Mouse (Mus musculus): ENCODE measurements around the gene Vmn1r33. TPM values are rescaled to one million over a fixed set of nuclear protein-coding genes. Genes with fewer than 3 reads are reported as not detected.
"Not testable (repeated sequence)": the region's sequence is repeated elsewhere in the genome, so short reads cannot be mapped to it uniquely, and the experiment has no call there.

The Vmn1r33 gene
- total RNA-seq (2017) = 0.23 TPM in 1 of 2 replicates, not detected in the other

DNA sequence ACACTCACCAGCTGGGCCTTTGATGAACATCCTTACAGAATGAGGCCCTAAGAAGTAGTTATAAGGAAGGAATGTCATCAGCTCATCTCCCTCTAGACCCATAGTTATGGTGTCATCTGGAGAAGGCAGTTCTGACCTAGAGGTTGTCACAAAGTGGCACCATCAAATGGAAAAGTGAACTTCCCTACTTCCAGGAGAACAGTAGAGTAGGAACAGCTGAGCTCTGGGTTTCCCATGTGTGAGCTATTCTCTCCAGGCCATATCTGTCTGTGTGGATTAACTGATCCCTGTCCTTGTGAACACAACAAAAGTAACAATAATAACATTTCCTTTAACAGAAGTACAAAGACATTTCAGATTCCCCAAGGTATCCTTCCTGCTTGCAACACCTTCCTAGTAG lies at the start of gene Vmn1r33:
Vmn1r33 (minus strand) TSS at position 101 of the 400 bp plus-strand sequence.
- ATAC-seq (ENCODE audit: extremely low read depth, insufficient number of reproducible peaks, low FRiP score, poor library complexity, severe bottlenecking) = not testable (repeated sequence)

DNA sequence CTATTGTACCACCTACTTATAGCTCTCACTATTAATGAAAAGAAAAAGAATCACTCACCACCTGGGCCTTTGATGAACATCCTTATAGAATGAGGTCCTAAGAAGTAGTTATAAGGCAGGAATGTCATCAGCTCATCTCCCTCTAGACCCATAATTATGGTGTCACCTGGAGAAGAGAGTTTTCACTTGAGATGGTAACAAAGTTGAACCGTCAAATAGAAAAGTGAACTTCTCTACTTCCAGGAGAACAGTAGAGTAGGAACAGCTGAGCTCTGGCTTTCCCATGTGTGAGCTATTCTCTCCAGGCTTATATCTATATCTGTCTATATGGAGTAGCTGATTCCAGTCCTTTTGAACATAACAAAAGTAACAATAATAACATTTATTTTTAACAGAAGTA lies 25.7 kb upstream of the Vmn1r33 start, which contains the start of gene Vmn1r34:
Vmn1r34 (minus strand) TSS at position 101 of the 400 bp plus-strand sequence.
- no peak for ATAC-seq (ENCODE audit: extremely low read depth, insufficient number of reproducible peaks, low FRiP score, poor library complexity, severe bottlenecking)

DNA sequence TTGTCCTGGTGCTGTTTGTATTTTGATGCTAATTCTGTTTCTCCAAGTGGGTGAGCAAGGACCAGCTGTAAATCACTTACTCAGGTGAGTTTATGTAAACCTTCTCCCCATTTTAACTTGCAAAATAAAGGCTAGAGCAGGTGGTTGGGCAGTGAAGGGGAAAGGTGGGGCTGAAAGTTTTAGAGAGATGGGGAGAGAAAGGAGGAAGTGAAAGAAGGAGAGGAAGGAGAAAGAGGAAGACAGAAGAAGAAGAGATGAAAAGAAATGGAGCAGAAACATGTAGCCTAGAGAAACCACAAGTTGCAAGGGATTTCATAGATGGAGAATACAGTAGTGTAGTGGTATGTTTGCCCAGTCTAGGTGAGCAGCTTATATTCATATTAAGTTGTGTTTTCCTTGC lies 22.3 kb downstream of the Vmn1r33 start:
- ATAC-seq (ENCODE audit: extremely low read depth, insufficient number of reproducible peaks, low FRiP score, poor library complexity, severe bottlenecking) = peak; percentile 80

Other genes with a start within 250 kb of the Vmn1r33 start
- 7.0 and 14.5 TPM in 2 replicates for gene Mad2l1, start 82.9 kb downstream of the Vmn1r33 start, total RNA-seq (2017)
- gene Vmn1r32, start 58.2 kb downstream of the Vmn1r33 start, total RNA-seq (2017) = not detected in 2 replicates
- not detected in 2 replicates for gene Vmn1r34, start 25.6 kb upstream of the Vmn1r33 start, total RNA-seq (2017)
- not detected in 2 replicates for gene Vmn1r35, start 67.6 kb upstream of the Vmn1r33 start, total RNA-seq (2017)
- gene Vmn1r36, start 100.9 kb upstream of the Vmn1r33 start, total RNA-seq (2017) = not detected in 2 replicates
- not detected in 2 replicates for gene Vmn1r37, start 111.1 kb upstream of the Vmn1r33 start, total RNA-seq (2017)
- not detected in 2 replicates for gene Vmn1r38, start 164.3 kb upstream of the Vmn1r33 start, total RNA-seq (2017)
- gene Vmn1r39, start 192.3 kb upstream of the Vmn1r33 start, total RNA-seq (2017) = not detected in 2 replicates

Measured in neutrophil, adult 5-6 weeks (primary cell).